Mouse (Mus musculus) bone marrow, adult 2 months (tissue): ENCODE measurements at regions not wholly inside any gene's neighbourhood (a gene's known extent, or its start where the extent isn't known, plus 50 kb on each side); places are given as distances from the start of the nearest gene placed in this dataset.

Experiments
- CTCF ChIP-seq: fragments of 200-500 bp; IDR thresholded peaks from 2 replicates; pipeline ENCODE4 v1.5.1; 2011; ENCODE audit warnings: low read length, control low read depth; ENCODE audit not compliant: control insufficient read depth, insufficient read depth
- POLR2A ChIP-seq: fragments of 200-500 bp; IDR thresholded peaks from 2 replicates; pipeline ENCODE4 v1.6.1; 2011; ENCODE audit warnings: low read depth, mild to moderate bottlenecking, control low read depth, low read length, borderline replicate concordance; ENCODE audit not compliant: control insufficient read depth

DNA sequence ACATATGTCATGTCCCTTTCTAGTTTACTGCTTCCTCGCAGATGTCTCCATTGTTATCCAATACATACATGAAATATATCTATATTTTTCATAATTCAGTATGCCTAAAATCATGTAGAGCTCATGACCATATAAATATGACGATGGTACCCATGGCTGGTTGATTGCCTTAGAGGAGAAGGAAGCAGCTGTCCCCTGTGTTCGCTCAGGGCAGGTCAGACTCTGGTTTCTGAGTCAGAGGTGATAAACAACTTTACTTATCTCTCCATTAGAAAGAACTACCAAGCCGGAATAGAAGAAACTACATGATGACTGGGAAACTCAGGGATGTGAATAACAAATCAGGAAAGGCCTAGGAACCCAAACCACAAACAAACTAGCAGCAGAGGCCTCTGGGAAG, 307.6 kb downstream of the Sox4 start:
- no peak for TF ChIP-seq CTCF
- no peak for TF ChIP-seq POLR2A
